Mouse (Mus musculus) lung, postnatal 0 days (tissue): ENCODE data around the gene Vstm2l. TPM values are rescaled to one million over a fixed set of nuclear protein-coding genes. Genes with fewer than 3 reads are reported as not detected.

Experiments
- ATAC-seq: fragments of 200-750 bp; cut with Nextera tagmentation; 2 replicates; pipeline ENCODE4 v1.8.0; 2017; ENCODE audit warnings: moderate library complexity
- DNase-seq: peaks from one replicate; pipeline ENCODE4 v3.0.0-alpha.2; 2016; ENCODE audit warnings: low spot score
- H3K27ac ChIP-seq: fragments of 300-500 bp; sonication (generic); 2 replicates; pipeline ENCODE4 v1.5.1; 2014; ENCODE audit warnings: antibody characterized with exemption, mild to moderate bottlenecking, low read length, mixed read lengths
- H3K27me3 ChIP-seq: fragments of 300-500 bp; sonication (generic); replicated peaks from 2 replicates; pipeline ENCODE4 v1.6.1; 2014; ENCODE audit warnings: low read length, mixed read lengths; ENCODE audit not compliant: insufficient read depth
- H3K36me3 ChIP-seq: fragments of 300-500 bp; sonication (generic); 2 replicates; pipeline ENCODE4 v1.6.1; 2014; ENCODE audit warnings: low read length, mixed read lengths; ENCODE audit not compliant: insufficient read depth
- H3K4me1 ChIP-seq: fragments of 300-500 bp; sonication (generic); 2 replicates; pipeline ENCODE4 v1.6.1; 2014; ENCODE audit warnings: antibody characterized with exemption, low read depth, low read length, mixed read lengths; ENCODE audit not compliant: insufficient read depth
- H3K4me2 ChIP-seq: fragments of 300-500 bp; sonication (generic); replicated peaks from 2 replicates; pipeline ENCODE4 v1.6.1; 2014; ENCODE audit warnings: low read depth, mild to moderate bottlenecking, low read length, moderate library complexity, mixed read lengths
- H3K4me3 ChIP-seq: fragments of 300-500 bp; sonication (generic); 2 replicates; pipeline ENCODE4 v1.5.1; 2014; ENCODE audit warnings: low read depth, low read length
- H3K9ac ChIP-seq: fragments of 300-500 bp; sonication (generic); replicated peaks from 2 replicates; pipeline ENCODE4 v1.6.1; 2014; ENCODE audit warnings: low read depth, mild to moderate bottlenecking
- H3K9me3 ChIP-seq: fragments of 300-500 bp; sonication (generic); 2 replicates; pipeline ENCODE4 v1.6.1; 2016; ENCODE audit warnings: low read length, mixed read lengths
- CTCF ChIP-seq: IDR thresholded peaks from 2 replicates; pipeline ENCODE4 v1.5.1; 2016; ENCODE audit warnings: antibody characterized with exemption, mild to moderate bottlenecking
- EP300 ChIP-seq: IDR thresholded peaks from 2 replicates; pipeline ENCODE4 v1.6.1; 2016; ENCODE audit warnings: antibody characterized with exemption, mild to moderate bottlenecking, control low read depth
- WGBS: fragments of 180-500 bp; shearing (Covaris S2); extraction: QIAGEN DNeasy Blood & Tissue Kit; methylation state at CpG from one replicate; pipeline ENCODE4 v1.1.7; 2014; 5-methylcytosine and 5-hydroxymethylcytosine counted together
- polyA plus RNA-seq: library from polyadenylated mRNA; unstranded; fragments of >200 nt; fragmentation: Nextera tagmentation; extraction: Ambion mirVana; gene quantifications from 2 replicates; pipeline ENCODE4 v1.2.1, GENCODE M21; 2015

The Vstm2l gene
- polyA plus RNA-seq, 1 experiment from 2014 or later = not detected

- Histone ChIP-seq H3K27me3 (no peaks in the 10 kb centered on the region), H3K4me2 (no peak overlapping the region), H3K4me1 (no peaks in the 10 kb centered on the region), H3K4me3 (no peak overlapping the region), H3K9ac (no peak overlapping the region), H3K9me3 (no peaks in the 10 kb centered on the region), H3K27ac (no peak overlapping the region), H3K36me3 (no peaks in the 10 kb centered on the region)
- WGBS = 55% methylated on average over 4 of the region's 4 CpGs
- ATAC-seq (no peak), DNase-seq (no peak)
- TF ChIP-seq CTCF = no peak
- no peak for TF ChIP-seq EP300
Measured at GRCm38 (mm10) chr2:157983276-157983675, 68.8 kb downstream of the Vstm2l start.

GRCm38 (mm10) chr2:157985611-157986010 lies 71.2 kb downstream of the Vstm2l start:
- no peak for TF ChIP-seq EP300
- no peak for TF ChIP-seq CTCF
- no peaks in the 10 kb centered on the region for H3K4me1 ChIP-seq
- no peak for ATAC-seq
- no peak overlapping the region for H3K9ac ChIP-seq
- no peaks in the 10 kb centered on the region for H3K9me3 ChIP-seq
- WGBS = 86% methylated on average over 4 of the region's 4 CpGs
- no peaks in the 10 kb centered on the region for H3K27me3 ChIP-seq
- H3K4me2 ChIP-seq = no peak overlapping the region
- H3K27ac ChIP-seq = no peak overlapping the region
- H3K4me3 ChIP-seq = no peak overlapping the region
- DNase-seq = no peak
- H3K36me3 ChIP-seq = no peaks in the 10 kb centered on the region; the same call in 1 of the 2 replicates

GRCm38 (mm10) chr2:157986235-157986634 lies 71.8 kb downstream of the Vstm2l start:
- Histone ChIP-seq H3K9ac (no peak overlapping the region), H3K4me1 (no peaks in the 10 kb centered on the region), H3K4me2 (no peak overlapping the region), H3K36me3 (no peaks in the 10 kb centered on the region; the same call in 1 of the 2 replicates), H3K9me3 (no peaks in the 10 kb centered on the region), H3K4me3 (no peak overlapping the region), H3K27ac (no peak overlapping the region), H3K27me3 (no peaks in the 10 kb centered on the region)
- ATAC-seq = no peak
- WGBS = 91% methylated on average over 6 of the region's 6 CpGs
- no peak for TF ChIP-seq EP300
- no peak for TF ChIP-seq CTCF
- no peak for DNase-seq

- Histone ChIP-seq H3K4me1 (no peaks in the 10 kb centered on the region), H3K4me3 (no peak overlapping the region), H3K4me2 (no peak overlapping the region), H3K9ac (no peak overlapping the region), H3K9me3 (no peaks in the 10 kb centered on the region), H3K27ac (no peak overlapping the region), H3K27me3 (no peaks in the 10 kb centered on the region), H3K36me3 (peaks cover 7% of the 10 kb centered on the region)
- ATAC-seq (no peak), DNase-seq (no peak)
- 61% methylated on average over 7 of the region's 7 CpGs for WGBS
- no peak for TF ChIP-seq EP300
- TF ChIP-seq CTCF = no peak
Measured at GRCm38 (mm10) chr2:157988416-157989190, 74.2 kb downstream of the Vstm2l start.

- peak; percentile 12 for DNase-seq
- Histone ChIP-seq H3K4me1 (no peaks in the 10 kb centered on the region), H3K4me3 (no peak overlapping the region), H3K36me3 (peaks cover 7% of the 10 kb centered on the region), H3K9me3 (no peaks in the 10 kb centered on the region), H3K27ac (no peak overlapping the region), H3K4me2 (no peak overlapping the region), H3K9ac (no peak overlapping the region), H3K27me3 (no peaks in the 10 kb centered on the region)
- peak; percentile 68 for TF ChIP-seq CTCF
- no peak for TF ChIP-seq EP300
- no peak for ATAC-seq
- WGBS = 89% methylated on average over 2 of the region's 2 CpGs
Measured at GRCm38 (mm10) chr2:157989946-157990345, 75.5 kb downstream of the Vstm2l start.

- no peak for ATAC-seq
- H3K4me1 ChIP-seq = no peaks in the 10 kb centered on the region
- no peak overlapping the region for H3K4me2 ChIP-seq
Measured at GRCm38 (mm10) chr2:157991026-157991425, 76.6 kb downstream of the Vstm2l start.

More at GRCm38 (mm10) chr2:157991026-157991425, 76.6 kb downstream of the Vstm2l start:
- Histone ChIP-seq H3K4me3 (no peak overlapping the region), H3K36me3 (peaks cover 7% of the 10 kb centered on the region), H3K27me3 (no peaks in the 10 kb centered on the region), H3K9ac (no peak overlapping the region), H3K27ac (no peak overlapping the region), H3K9me3 (no peaks in the 10 kb centered on the region)
- WGBS = 60% methylated on average over 6 of the region's 6 CpGs
- TF ChIP-seq EP300 (no peak), CTCF (no peak)
- no peak for DNase-seq
